Mouse (Mus musculus): ENCODE results near the gene Dicer1.
A peak's percentile ranks its signal among the peaks of the same experiment; 100 is the strongest.

The Dicer1 gene

GRCm38 (mm10) chr12:104751814-104752765 is at the start of gene Dicer1:
Gene Dicer1, minus strand, starts transcription at chr12:104751952.
- peak; percentile 96 for DNase-seq (ENCODE audit: low read depth, low spot score)

DNA sequence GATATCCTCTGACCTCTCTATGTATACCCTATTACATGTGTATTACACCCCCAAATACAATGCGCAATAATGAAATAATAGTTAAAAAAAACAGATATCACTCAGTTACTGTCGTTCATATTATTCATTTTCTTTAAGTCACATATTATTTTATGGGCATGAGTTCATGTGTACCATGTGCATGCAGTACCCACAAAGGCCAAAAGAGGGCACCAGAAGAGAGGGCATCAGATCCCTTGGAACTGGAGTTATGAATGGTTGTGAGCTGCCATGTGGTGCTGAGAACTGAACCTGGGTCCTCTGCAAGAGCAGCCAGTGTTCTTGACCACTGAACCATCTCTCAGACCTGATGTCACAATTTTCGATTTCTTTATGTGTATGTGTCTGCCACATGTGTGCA is 47.6 kb upstream of the Dicer1 start:
- DNase-seq (ENCODE audit: low read depth, low spot score) = no peak

DNA sequence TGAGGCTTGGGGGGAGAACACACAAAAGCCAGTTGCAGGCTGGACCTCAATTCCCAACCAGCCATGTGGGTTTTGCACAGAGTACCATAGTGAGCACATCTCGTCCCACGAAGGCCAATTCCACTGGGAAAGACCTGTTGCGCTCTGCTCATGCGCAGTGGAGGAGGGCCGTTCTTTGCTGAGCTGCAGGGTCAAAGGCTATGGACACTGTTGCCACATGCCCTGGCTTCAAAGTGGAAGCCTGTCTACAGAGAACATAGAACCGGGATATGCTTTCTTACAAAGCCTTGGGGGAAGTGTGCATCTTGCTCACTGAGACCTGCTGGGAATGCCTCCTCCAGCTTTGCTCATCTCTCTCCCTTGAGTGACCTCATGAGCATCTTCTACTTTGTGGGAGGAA is 46.2 kb upstream of the Dicer1 start:
- no peak for DNase-seq (ENCODE audit: low read depth, low spot score)

DNA sequence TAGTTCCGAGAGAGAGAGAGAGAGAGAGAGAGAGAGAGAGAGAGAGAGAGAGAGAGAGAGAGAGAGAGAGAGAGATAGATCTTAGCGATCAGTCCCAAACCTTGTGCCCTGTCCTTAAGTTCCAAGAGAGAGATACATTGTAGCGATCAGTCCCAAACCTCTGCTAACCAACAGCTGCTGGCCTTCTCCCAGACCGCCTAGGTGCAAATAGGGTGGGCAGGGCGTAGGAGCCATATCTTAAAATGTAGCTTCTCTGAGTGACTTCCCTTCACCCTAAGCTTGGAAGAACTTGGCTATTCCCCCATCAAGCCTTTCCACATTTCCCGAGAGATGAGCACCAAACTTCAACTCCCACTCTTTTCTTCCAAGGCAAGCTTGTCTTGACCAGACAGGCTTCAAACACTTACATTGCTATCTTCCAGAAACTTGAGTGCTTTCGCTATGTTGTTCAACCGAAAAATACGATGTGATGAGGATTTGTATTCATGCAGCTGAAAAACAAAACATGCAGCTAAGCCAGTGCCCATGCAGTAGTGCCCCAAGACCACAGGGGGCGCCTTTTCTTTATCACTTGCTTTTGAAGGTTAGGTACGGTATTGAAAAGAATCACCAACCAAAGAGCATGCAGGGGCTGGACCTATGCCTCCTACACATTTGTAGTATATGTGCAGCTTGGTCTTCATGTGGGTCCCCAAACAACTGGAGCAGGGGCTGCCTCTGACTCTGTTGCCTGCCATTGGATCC is 45.1 kb upstream of the Dicer1 start:
- DNase-seq (ENCODE audit: low read depth, low spot score) = no peak

- no peak for DNase-seq (ENCODE audit: low read depth, low spot score)
Measured at GRCm38 (mm10) chr12:104794957-104795356, 43.2 kb upstream of the Dicer1 start.

DNA sequence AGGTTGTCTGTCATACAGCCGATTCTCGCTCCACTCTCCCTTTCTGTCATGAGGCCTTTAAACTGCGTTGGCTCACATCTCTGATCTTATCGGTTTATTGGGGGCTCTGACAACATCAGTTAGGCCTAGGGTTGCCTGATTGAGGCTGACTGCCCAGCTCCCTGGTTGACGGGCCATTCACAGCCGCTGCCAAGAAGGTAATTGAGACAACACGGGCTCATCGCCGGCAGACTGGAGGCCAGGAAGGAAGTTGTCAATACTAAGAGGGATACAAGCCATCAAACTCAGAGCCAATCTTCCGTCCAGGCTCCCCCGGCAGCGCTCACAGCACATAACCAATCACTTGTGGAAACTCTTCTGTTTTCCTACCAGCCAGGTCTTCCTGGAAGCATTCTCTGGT is 41.7 kb upstream of the Dicer1 start:
- no peak for DNase-seq (ENCODE audit: low read depth, low spot score)

DNA sequence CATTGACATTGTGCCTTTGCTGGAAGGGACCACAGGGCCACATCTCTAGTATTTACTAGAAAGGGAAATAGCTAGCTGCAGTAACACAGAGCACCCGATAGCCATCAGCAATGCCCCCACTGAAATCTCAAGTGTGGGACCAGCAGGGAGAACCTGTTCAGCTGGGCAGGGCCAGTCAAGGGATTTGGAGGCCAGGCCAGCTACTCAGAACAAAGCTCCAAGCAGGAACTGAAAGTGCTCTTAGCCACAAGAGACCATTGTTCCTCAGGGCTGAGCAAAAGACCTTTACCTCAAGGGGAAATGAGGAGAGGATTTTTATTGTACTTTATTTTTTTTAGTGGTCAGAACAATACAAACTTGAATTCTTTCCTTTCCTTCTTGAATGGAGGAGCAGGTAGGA is 25.9 kb upstream of the Dicer1 start:
- no peak for DNase-seq (ENCODE audit: low read depth, low spot score)

GRCm38 (mm10) chr12:104771941-104772340 is 20.2 kb upstream of the Dicer1 start:
- no peak for DNase-seq (ENCODE audit: low read depth, low spot score)

GRCm38 (mm10) chr12:104769201-104769785 is 17.5 kb upstream of the Dicer1 start:
- DNase-seq (ENCODE audit: low read depth, low spot score) = no peak

- DNase-seq (ENCODE audit: low read depth, low spot score) = no peak
Measured at GRCm38 (mm10) chr12:104767183-104767582, 15.4 kb upstream of the Dicer1 start.

GRCm38 (mm10) chr12:104765761-104766160 is 14.0 kb upstream of the Dicer1 start:
- DNase-seq (ENCODE audit: low read depth, low spot score) = no peak

DNA sequence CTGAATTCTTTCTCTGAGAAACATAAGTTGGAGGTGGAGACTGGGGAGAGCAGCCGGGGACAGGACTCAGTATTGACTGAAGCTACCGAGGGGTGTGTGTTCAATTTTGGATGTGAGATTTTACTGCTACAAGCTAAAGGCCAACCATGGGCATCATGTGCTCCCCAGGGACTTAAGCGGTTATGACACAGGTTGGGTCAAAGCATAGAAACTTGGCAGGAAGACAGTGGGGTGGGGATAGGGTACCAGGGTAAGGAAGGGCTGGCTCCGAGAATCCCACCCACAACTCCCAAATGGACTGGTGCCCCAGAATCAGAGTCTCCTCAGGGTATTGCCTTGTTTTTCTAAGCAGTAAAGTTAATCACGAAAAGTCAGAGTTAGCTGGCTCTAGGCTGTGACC is 13.4 kb upstream of the Dicer1 start:
- DNase-seq (ENCODE audit: low read depth, low spot score) = no peak

- no peak for DNase-seq (ENCODE audit: low read depth, low spot score)
Measured at GRCm38 (mm10) chr12:104763918-104764317, 12.2 kb upstream of the Dicer1 start.

- DNase-seq (ENCODE audit: low read depth, low spot score) = no peak
Measured at GRCm38 (mm10) chr12:104761411-104761810, 9.7 kb upstream of the Dicer1 start.

GRCm38 (mm10) chr12:104758066-104758465 is 6.3 kb upstream of the Dicer1 start:
- no peak for DNase-seq (ENCODE audit: low read depth, low spot score)

GRCm38 (mm10) chr12:104753686-104754085 is 1.9 kb upstream of the Dicer1 start:
- DNase-seq (ENCODE audit: low read depth, low spot score) = no peak

DNA sequence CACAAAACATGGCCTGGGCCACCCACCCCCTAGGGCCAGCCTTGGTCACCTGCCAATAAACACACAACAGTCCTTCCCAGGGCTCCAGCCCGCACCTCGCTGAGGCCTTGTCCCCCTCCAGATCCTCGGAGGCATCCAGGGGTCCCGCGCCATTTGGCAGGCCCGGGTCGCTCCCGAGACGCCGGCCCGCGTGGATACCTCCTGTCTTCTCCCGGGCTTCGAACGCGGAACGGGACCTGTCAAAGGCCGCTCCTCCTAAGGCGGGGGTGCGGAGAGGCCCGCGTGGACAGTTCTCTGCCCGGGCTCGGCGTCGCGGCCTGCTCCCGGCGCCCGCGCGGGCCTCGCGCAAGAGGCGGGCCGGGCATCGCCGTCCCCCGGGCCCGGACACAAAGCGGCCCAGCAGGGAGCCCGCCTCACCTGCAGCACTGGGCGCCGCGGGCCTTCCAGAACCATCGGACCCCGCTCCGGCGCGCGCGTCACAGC is 380 bp downstream of the Dicer1 start:
- no peak for DNase-seq (ENCODE audit: low read depth, low spot score)

DNA sequence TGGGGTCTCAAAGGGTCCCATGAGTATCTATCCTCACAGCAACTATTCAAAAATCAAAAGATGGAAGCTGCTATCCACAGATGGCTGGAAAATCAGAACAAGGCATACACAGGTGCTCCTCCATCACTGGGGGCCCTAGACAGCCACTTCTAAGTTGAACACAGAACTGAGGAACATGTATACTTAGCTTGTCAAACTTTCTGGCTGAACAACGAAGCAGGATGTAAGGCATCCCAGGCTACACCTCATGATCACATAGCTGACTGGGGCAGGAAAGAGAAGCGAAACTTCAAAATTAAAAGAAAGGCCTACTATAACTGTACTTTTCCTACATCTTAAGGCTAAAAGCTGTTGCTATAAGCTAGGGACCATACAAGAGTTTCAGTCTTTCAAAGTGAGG is 2.8 kb downstream of the Dicer1 start:
- DNase-seq (ENCODE audit: low read depth, low spot score) = no peak

DNA sequence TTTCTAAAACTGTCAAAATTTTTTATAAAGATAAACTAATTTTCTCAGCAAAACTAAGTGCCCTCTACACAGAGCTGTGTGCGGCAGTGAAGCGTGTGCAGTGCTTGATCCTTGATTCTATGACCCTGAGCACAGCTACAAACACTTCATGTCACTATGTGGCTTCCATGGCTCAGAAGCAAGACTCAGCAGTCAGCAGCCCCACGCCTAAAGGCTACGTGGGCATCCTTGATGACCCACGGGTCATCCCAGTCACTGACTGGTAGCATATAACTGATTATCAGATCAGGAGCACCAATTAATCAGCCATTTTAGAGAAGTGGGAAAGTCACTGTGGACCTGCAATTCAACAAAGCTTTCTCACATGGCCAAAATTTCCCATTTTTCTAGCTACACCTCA is 4.5 kb downstream of the Dicer1 start:
- no peak for DNase-seq (ENCODE audit: low read depth, low spot score)

- no peak for DNase-seq (ENCODE audit: low read depth, low spot score)
Measured at GRCm38 (mm10) chr12:104746601-104747000, 5.2 kb downstream of the Dicer1 start.

GRCm38 (mm10) chr12:104743687-104744086 is 8.1 kb downstream of the Dicer1 start:
- no peak for DNase-seq (ENCODE audit: low read depth, low spot score)

DNA sequence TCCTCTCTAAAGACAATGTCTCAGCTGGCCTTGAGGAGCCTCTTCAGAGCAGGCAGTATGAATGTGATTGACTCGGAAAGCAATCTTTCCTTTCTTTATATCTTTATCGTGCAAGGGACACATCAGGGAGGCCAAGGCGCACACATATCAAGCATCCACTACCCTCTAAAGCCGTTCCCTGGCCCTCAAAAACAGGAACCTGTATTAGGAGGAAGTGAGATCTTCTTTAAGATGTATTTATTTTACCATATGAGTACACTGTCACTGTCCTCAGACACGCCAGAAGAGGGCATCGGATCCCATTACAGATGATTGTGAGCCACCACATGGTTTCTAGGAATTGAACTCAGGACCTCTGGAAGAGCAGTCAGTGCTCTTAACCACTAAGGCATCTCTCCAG is 9.5 kb downstream of the Dicer1 start:
- DNase-seq (ENCODE audit: low read depth, low spot score) = no peak

All from CD4-positive helper T cell, adult 2 months (primary cell).